Mouse (Mus musculus) macrophage (primary cell): ENCODE measurements around the gene Wdr76. TPM values are rescaled to one million over a fixed set of nuclear protein-coding genes. Genes with fewer than 3 reads are reported as not detected.
"Not testable (repeated sequence)": the region's sequence is repeated elsewhere in the genome, so short reads cannot be mapped to it uniquely, and the experiment has no call there.

Source experiments
- H3K27ac ChIP-seq: fragments of 350-480 bp; formaldehyde crosslinking; 2 replicates; pipeline ENCODE4 v1.9.0; 2021
- H3K36me3 ChIP-seq: fragments of 350-480 bp; formaldehyde crosslinking; 2 replicates; pipeline ENCODE4 v1.9.0; 2021; ENCODE audit errors: inconsistent target
- H3K4me3 ChIP-seq: fragments of 350-480 bp; formaldehyde crosslinking; 2 replicates; pipeline ENCODE4 v1.9.0; 2021; ENCODE audit errors: inconsistent target
- H3K79me2 ChIP-seq: fragments of 350-480 bp; formaldehyde crosslinking; 2 replicates; pipeline ENCODE4 v1.9.0; 2021; ENCODE audit errors: inconsistent target
- WGBS: methylation state at CpG from one replicate; pipeline ENCODE4 v1.1.7; 2026; ENCODE audit warnings: inconsistent platforms; ENCODE audit not compliant: missing documents; 5-methylcytosine and 5-hydroxymethylcytosine counted together
- polyA plus RNA-seq: library from polyadenylated mRNA; stranded (reverse); fragments of 250-400 nt; gene quantifications from 3 replicates; pipeline ENCODE4 v1.2.4, GENCODE M21; 2018; ENCODE audit warnings: inconsistent platforms
- total RNA-seq, 78 experiments: library from RNA; depleted of rRNA; stranded (reverse); fragments of 250-400 nt; gene quantifications; 1 replicate in 9 of 78; 2 replicates in 24 of 78; 3 replicates in 43 of 78; 4 replicates in 2 of 78; pipeline ENCODE4 v1.2.4; 2018; ENCODE audit warnings: inconsistent platforms in 56 of 78

The Wdr76 gene
- total RNA-seq (2018; cell fraction: chromatin; rRNA removed) = 10 to 100 TPM in 14 of 26 experiments, 1 to 10 TPM in 11, under 1 TPM in 1; 0.98 to 18.7 (median 10.2) TPM
- 1 to 10 TPM; 1.1 to 7.6 (median 4.6) TPM for total RNA-seq (2018; cell fraction: cytosol; rRNA removed)
- total RNA-seq (2018; cell fraction: nucleus; rRNA removed) = 10 to 100 TPM in 4 of 26 experiments, 1 to 10 TPM in 21, under 1 TPM in 1; 0.69 to 30.5 (median 6.1) TPM
- polyA plus RNA-seq = 3.4 to 10.8 TPM (median 3.4 TPM) in 3 replicates

DNA sequence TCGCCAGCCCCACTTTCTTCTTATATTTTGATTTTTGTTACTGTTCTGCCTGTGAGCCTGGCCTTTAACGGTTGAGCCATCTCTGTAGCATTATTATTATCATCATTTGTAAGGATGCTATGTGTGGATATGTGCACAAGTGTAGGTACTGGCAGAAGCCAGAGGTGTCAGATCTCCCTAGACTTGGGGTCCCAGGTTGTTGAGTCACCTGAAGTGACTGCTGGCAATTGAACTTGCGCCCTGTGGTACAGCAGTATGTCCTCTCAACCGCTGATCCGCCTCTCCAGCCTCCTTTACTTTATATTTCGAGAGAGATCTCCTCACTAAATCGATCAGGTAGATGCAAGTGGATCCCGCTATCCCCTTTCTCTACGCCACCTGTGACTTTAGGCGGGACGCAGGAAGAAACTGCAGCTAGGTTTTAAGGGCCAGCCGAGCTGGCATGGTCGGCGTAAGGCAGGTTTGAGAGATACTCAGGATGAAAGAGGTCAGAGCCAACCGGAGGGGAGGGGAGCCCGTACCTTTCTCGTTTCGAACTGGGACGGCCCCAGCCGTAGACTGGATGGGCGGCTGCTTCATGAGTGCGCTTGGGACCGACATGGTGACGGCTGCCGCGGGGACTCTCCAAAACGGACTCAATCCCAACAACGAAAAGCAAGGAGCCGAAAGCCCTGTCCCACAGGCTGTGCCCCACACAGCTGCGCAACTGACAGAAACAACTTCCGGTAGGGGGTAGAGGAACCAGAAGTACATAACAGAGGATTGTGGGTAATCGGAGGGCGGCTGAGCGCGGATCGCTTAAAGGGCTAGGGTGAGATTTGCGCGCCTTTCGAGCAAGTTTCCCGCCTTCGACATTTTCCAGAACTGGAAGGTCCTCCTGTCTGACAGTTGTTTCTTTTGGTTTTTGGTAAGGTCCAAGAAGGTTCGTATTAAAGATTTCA lies at the start of gene Wdr76, which contains the start of gene Mfap1a:
Gene Wdr76, plus strand, starts transcription at position 782 of the 941 bp plus-strand sequence.
Gene Mfap1a, minus strand, starts transcription at position 724 of the 941 bp plus-strand sequence.
- 2% methylated on average over 20 of the region's 42 CpGs for WGBS
- H3K36me3 ChIP-seq = not testable (repeated sequence)
- peak within 1 kb of the TSS; percentile 69 for H3K4me3 ChIP-seq
- H3K79me2 ChIP-seq = peaks cover 75% of the 10 kb centered on the region
- peak within 1 kb of the TSS; percentile 64 for H3K27ac ChIP-seq

DNA sequence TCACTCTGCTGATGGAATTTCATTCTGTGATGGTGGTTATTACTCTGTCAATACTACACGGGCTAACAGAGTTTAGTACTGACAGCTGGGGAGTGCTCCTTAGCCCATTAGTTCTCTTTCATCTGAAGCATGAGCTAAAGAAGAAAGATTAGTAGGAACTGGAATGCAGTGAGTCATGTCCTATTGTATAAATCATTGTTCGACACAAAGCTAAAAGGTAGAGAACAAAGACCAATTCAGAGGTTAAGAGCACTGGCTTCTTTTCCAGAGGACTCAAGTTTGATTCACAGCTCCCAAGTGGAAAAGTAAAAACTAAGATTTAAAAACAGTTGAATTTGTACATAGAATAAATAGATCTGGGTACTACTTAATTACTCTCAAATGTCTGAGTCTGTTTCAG lies 46.5 kb upstream of the Wdr76 start:
- no peak overlapping the region for H3K27ac ChIP-seq
- H3K79me2 ChIP-seq = peaks cover 10% of the 10 kb centered on the region; the same call in 1 of the 2 replicates
- peaks cover 6% of the 10 kb centered on the region; the same call in 1 of the 2 replicates for H3K36me3 ChIP-seq
- H3K4me3 ChIP-seq = no peak overlapping the region
- 83% methylated on average over 1 of the region's 2 CpGs for WGBS

DNA sequence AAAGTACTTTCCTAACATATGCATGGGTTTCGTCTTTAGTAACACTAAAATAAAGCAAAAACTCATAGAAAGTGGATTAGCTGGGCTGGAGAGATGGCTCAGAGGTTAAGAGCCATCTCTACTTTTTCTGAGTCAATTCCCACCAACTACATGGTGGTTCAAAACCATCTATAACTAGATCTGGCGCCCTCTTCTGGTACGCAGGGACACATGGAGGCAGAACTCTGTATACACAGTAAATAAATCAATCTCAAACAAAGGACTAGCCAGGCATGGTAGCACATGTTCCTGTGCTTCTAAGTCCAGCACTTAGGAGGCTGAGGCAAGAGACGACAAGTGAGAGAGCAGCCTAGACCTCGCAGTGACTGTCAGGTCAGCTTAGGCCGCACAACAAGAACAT lies 37.5 kb upstream of the Wdr76 start:
- peaks cover 32% of the 10 kb centered on the region for H3K79me2 ChIP-seq
- not testable (repeated sequence) for H3K27ac ChIP-seq, H3K4me3 ChIP-seq, H3K36me3 ChIP-seq
- no CpG with 5 or more reads among the region's 6 CpGs for WGBS

DNA sequence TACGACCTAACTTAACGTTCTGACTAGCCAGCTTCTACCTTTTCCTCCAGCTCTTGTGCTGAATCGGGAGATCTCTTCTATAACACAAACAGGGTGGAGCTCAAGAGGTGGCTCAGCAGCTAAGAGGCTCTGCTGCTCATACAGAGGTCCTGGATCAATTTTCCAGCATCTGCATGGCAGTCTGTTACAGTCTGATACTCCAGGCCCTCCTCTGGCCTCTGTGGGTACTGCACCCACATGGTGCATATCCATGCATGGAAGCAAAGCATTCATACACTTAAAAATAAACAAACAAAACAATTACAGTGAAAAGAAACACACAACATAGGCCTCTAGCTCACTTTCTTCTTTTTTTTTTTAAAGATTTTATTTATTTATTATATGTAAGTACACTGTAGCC lies 33.7 kb upstream of the Wdr76 start:
- H3K27ac ChIP-seq, H3K36me3 ChIP-seq: not testable (repeated sequence)
- peak overlapping the region; percentile 75; the same call in 1 of the 2 replicates for H3K4me3 ChIP-seq
- 100% methylated on average over 2 of the region's 3 CpGs for WGBS
- peaks cover 32% of the 10 kb centered on the region for H3K79me2 ChIP-seq

DNA sequence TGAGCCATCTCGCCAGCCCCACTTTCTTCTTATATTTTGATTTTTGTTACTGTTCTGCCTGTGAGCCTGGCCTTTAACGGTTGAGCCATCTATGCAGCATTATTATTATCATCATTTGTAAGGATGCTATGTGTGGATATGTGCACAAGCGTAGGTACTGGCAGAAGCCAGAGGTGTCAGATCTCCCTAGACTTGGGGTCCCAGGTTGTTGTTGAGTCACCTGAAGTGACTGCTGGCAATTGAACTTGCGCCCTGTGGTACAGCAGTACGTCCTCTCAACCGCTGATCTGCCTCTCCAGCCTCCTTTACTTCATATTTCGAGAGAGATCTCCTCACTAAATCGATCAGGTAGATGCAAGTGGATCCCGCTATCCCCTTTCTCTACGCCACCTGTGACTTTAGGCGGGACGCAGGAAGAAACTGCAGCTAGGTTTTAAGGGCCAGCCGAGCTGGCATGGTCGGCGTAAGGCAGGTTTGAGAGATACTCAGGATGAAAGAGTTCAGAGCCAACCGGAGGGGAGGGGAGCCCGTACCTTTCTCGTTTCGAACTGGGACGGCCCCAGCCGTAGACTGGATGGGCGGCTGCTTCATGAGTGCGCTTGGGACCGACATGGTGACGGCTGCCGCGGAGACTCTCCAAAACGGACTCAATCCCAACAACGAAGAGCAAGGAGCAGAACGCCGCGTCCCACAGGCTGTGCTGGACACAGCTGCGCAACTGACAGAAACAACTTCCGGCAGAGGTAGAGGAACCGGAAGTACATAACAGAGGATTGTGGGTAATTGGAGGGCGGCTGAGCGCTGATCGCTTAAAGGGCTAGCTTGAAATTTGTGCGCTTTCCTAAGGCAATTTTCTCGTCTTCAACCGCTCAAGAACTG lies 33.0 kb upstream of the Wdr76 start, which contains the start of gene Mfap1b:
Gene Mfap1b, minus strand, starts transcription at position 767 of the 879 bp plus-strand sequence.
- peak within 1 kb of the TSS; percentile 54 for H3K27ac ChIP-seq
- WGBS = 6% methylated on average over 23 of the region's 41 CpGs
- H3K79me2 ChIP-seq = peaks cover 32% of the 10 kb centered on the region
- H3K36me3 ChIP-seq = not testable (repeated sequence)
- H3K4me3 ChIP-seq = peak within 1 kb of the TSS; percentile 75

DNA sequence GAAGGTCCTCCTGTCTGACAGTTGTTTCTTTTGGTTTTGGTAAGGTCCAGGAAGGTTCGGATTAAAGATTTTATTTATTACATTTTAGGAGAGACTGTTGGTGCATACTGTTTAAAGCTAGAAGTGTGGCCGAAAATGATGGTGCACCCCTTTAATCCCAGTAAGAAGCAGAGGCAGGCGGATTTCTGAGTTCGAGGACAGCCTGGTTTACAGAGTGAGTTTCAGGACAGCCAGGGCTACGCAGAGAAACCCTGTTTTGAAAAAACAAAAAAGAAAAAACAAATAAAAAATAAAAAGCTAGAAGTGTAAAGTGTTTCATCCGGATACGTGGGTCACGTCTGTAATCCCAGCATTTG lies 32.4 kb upstream of the Wdr76 start:
- no peaks in the 10 kb centered on the region for H3K36me3 ChIP-seq
- H3K27ac ChIP-seq = peak overlapping the region; percentile 54
- WGBS = 32% methylated on average over 8 of the region's 8 CpGs
- H3K4me3 ChIP-seq = peak overlapping the region; percentile 75
- H3K79me2 ChIP-seq = peaks cover 32% of the 10 kb centered on the region

DNA sequence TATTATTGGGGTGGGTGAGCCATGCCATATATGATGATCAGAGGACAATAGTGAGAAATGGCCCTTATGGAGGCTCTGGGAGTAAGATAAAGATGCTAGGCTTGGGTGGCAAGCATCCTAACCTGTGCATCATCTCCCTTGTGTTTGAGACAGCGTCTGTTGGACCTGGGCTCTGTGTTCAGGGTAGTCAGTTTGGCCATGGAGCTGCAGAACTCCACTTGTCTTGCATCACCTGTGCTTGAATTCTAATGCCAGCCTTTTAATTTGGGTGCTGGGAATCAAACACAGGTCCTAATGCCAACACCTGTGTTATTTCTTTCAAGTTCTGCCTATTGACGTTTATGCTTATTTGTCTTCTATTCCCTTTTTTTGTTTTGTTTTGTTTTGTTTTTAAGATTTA lies 31.2 kb upstream of the Wdr76 start:
- peaks cover 32% of the 10 kb centered on the region for H3K79me2 ChIP-seq
- H3K36me3 ChIP-seq, H3K4me3 ChIP-seq, H3K27ac ChIP-seq: not testable (repeated sequence)
- WGBS = 100% methylated on average over 2 of the region's 2 CpGs

DNA sequence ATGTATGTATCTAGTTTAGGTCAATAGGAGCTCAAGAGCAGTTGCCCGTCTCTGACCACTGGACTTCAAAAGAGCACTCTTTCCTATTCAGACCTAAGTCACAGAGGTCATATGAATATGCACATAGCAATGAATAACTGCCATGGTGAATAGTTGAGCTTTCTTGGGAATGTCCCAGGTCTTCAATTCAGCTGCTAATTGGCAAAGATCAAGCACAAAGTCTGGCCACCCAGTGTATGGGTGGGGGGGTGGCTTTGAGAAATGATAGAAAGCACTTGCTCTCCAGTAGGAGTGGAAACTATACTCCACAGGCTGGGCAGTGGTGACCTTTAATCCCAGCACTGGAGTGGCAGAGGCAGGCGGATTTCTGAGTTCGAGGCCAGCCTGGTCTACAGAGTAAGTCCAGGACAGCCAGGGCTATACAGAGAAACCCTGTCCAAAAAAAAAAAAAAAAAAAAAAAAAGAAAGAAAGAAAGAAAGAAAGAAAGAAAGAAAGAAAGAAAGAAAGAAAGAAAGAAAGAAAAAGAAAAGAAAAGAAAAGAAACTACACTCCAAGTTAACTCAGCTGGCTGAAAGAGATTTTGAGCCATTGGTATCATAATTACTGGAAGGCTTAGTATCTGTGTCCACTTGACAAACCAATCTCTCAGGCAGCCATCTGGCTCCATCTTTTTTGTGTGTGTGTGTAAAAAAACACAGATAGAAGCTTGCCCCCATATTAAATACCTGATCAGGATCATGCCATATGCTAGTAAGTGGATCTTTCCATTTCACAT lies 28.8 kb upstream of the Wdr76 start:
- Histone ChIP-seq H3K36me3 (no peaks in the 10 kb centered on the region), H3K79me2 (peaks cover 11% of the 10 kb centered on the region), H3K4me3 (no peak overlapping the region), H3K27ac (no peak overlapping the region)
- WGBS = 93% methylated on average over 3 of the region's 3 CpGs

DNA sequence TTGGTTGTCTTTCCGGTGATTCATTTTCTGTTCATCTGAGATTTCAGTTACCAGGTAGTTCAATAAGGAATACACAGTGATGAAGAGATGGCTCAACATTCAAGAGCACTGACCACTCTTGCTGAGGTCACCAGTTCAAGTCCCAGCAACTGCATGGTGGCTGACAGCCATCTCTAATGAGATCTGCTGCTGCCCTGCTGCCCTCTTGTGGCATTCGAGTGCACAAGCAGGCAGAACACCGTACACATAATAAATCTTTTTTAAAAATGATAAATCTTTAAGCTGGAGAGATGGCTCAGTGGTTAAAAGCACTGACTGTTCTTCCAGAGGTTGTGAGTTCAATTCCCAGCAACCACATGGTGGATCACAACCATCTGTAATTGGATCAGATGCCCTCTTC lies 26.0 kb upstream of the Wdr76 start:
- Histone ChIP-seq H3K27ac (no peak overlapping the region), H3K79me2 (no peaks in the 10 kb centered on the region), H3K4me3 (no peak overlapping the region), H3K36me3 (no peaks in the 10 kb centered on the region)
- 58% methylated on average over 2 of the region's 3 CpGs for WGBS

DNA sequence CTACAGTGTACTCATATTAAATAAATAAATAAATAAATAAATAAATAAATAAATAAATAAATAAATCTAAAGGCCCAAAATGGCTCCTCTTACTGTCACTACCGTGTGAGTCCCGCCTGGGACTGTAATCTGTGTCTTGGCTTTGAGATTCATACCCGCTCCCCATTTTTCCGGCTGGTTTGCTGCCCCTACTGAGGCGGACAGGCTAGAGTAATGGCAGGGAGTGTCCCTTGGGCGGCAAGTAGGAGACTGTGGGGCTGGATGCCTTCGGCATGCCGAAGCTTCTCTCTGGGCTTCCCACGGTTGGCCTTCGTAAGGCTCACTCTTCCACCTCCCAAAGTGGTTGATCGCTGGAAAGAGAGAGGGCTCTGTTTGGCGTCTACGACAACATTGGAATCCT lies 25.6 kb upstream of the Wdr76 start:
- not testable (repeated sequence) for H3K4me3 ChIP-seq, H3K79me2 ChIP-seq, H3K36me3 ChIP-seq, H3K27ac ChIP-seq
- 89% methylated on average over 13 of the region's 13 CpGs for WGBS

DNA sequence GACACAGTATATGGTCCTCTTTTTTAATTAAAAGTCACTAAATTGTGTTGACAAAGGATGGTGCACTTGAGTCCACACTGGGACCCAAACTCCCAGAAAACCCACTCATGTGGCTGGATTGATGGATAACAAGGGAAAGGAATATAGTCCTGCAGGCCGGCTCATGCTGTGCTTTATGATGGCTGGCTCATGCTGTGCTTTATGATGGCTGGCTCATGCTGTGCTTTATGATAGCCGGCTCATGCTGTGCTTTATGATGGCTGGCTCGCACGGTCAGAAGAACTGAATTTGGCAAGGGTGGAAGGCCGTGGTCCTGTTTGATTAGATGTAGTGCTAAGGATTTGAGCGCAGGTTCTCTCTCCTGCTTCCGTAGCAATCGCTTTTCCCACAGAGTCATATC lies 22.9 kb upstream of the Wdr76 start:
- 96% methylated on average over 8 of the region's 8 CpGs for WGBS

DNA sequence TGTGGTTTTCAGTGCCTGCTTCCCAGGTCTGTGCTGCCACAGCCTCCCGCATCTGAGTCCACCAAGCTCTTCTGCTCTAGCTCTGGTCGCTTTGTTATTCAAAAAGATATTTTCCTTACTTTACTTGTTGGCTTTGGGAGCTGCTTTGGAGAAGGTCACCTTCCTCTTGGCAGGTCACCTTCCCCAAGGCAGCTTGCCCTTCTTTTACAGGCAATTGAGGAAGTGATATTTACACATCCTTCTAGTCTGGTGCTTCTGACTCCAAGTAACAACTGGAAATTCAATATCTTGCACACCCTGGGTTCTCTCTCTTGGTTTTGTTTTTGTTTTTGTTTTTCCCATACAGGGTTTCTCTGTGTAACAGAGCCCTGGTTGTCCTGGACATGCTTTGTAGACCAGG lies 22.1 kb upstream of the Wdr76 start:
- not testable (repeated sequence) for H3K36me3 ChIP-seq, H3K4me3 ChIP-seq, H3K79me2 ChIP-seq, H3K27ac ChIP-seq
- WGBS = no CpG with 5 or more reads among the region's 2 CpGs

More for the DNA sequence above, 22.9 kb upstream of the Wdr76 start:
- Histone ChIP-seq H3K27ac (no peak overlapping the region), H3K79me2 (no peaks in the 10 kb centered on the region), H3K36me3 (no peaks in the 10 kb centered on the region), H3K4me3 (no peak overlapping the region)

DNA sequence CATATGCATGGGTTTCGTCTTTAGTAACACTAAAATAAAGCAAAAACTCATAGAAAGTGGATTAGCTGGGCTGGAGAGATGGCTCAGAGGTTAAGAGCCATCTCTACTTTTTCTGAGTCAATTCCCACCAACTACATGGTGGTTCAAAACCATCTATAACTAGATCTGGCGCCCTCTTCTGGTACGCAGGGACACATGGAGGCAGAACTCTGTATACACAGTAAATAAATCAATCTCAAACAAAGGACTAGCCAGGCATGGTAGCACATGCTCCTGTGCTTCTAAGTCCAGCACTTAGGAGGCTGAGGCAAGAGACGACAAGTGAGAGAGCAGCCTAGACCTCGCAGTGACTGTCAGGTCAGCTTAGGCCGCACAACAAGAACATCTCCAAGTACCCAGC lies 5.0 kb upstream of the Wdr76 start:
- no CpG with 5 or more reads among the region's 6 CpGs for whole genome bisulfite sequencing
- peaks cover 30% of the 10 kb centered on the region for H3K79me2 ChIP-seq
- not testable (repeated sequence) for H3K27ac ChIP-seq, H3K4me3 ChIP-seq, H3K36me3 ChIP-seq
